Mouse (Mus musculus): ENCODE measurements around the gene Lamb1.
A peak's percentile ranks its signal among the peaks of the same experiment; 100 is the strongest.

The Lamb1 gene

GRCm38 (mm10) chr12:31318409-31318963 is 53.5 kb downstream of the Lamb1 start:
- no peak for DNase-seq

GRCm38 (mm10) chr12:31320817-31321216 is 55.8 kb downstream of the Lamb1 start:
- DNase-seq: no peak

- DNase-seq: no peak
Measured at GRCm38 (mm10) chr12:31321532-31321931, 56.5 kb downstream of the Lamb1 start.

GRCm38 (mm10) chr12:31323136-31323695 is 58.2 kb downstream of the Lamb1 start:
- no peak for DNase-seq

- DNase-seq: no peak
Measured at GRCm38 (mm10) chr12:31327139-31327538, 62.1 kb downstream of the Lamb1 start.

- DNase-seq: no peak
Measured at GRCm38 (mm10) chr12:31333261-31333660, 68.2 kb downstream of the Lamb1 start.

GRCm38 (mm10) chr12:31350191-31350943 is 85.3 kb downstream of the Lamb1 start:
- no peak for DNase-seq

- peak; percentile 98 for DNase-seq
Measured at GRCm38 (mm10) chr12:31350944-31351928, 86.2 kb downstream of the Lamb1 start, which contains the start of gene Dld. Gene Dld, minus strand, starts transcription at chr12:31351453.

GRCm38 (mm10) chr12:31366428-31366827 is 101.4 kb downstream of the Lamb1 start:
- DNase-seq: no peak

- no peak for DNase-seq
Measured at GRCm38 (mm10) chr12:31367721-31368120, 102.7 kb downstream of the Lamb1 start.

GRCm38 (mm10) chr12:31369118-31369517 is 104.1 kb downstream of the Lamb1 start:
- no peak for DNase-seq

- DNase-seq: no peak
Measured at GRCm38 (mm10) chr12:31369656-31370055, 104.6 kb downstream of the Lamb1 start.

GRCm38 (mm10) chr12:31374603-31375282 is 109.7 kb downstream of the Lamb1 start:
- DNase-seq: peak; percentile 87

- DNase-seq: no peak
Measured at GRCm38 (mm10) chr12:31375283-31375615, 110.2 kb downstream of the Lamb1 start.

- peak; percentile 19 for DNase-seq
Measured at GRCm38 (mm10) chr12:31376326-31376950, 111.4 kb downstream of the Lamb1 start.

- no peak for DNase-seq
Measured at GRCm38 (mm10) chr12:31377241-31377640, 112.2 kb downstream of the Lamb1 start.

Data from lung, postnatal 10 days (tissue).